Mouse (Mus musculus): ENCODE data around the gene Cox8b.
"Not testable (repeated sequence)": the region's sequence is repeated elsewhere in the genome, so short reads cannot be mapped to it uniquely, and the experiment has no call there.

Gene Cox8b

GRCm38 (mm10) chr7:140902036-140902875, 2.0 kb upstream of the Cox8b start:
- Histone ChIP-seq H3K27me3 (ENCODE audit: control insufficient read depth, insufficient read depth, low read length, poor library complexity, severe bottlenecking) (no peaks in the 10 kb centered on the region), H3K36me3 (ENCODE audit: control insufficient read depth, insufficient read depth, low read length, poor library complexity, severe bottlenecking) (peaks cover 2% of the 10 kb centered on the region; the same call in 1 of the 2 replicates)
- DNase-seq (ENCODE audit: low read depth, low spot score), result no peak

- Histone ChIP-seq H3K27me3 (ENCODE audit: control insufficient read depth, insufficient read depth, low read length, poor library complexity, severe bottlenecking) (no peaks in the 10 kb centered on the region), H3K36me3 (ENCODE audit: control insufficient read depth, insufficient read depth, low read length, poor library complexity, severe bottlenecking) (peaks cover 4% of the 10 kb centered on the region; the same call in 1 of the 2 replicates)
- no peak for DNase-seq (ENCODE audit: low read depth, low spot score)
Observed at GRCm38 (mm10) chr7:140899121-140899520, 1.1 kb downstream of the Cox8b start.

GRCm38 (mm10) chr7:140897863-140898262, 2.4 kb downstream of the Cox8b start:
- DNase-seq (ENCODE audit: low read depth, low spot score), result no peak
- Histone ChIP-seq H3K36me3 (ENCODE audit: control insufficient read depth, insufficient read depth, low read length, poor library complexity, severe bottlenecking) (peaks cover 4% of the 10 kb centered on the region; the same call in 1 of the 2 replicates), H3K27me3 (ENCODE audit: control insufficient read depth, insufficient read depth, low read length, poor library complexity, severe bottlenecking) (no peaks in the 10 kb centered on the region)

- no peaks in the 10 kb centered on the region for H3K27me3 ChIP-seq (ENCODE audit: control insufficient read depth, insufficient read depth, low read length, poor library complexity, severe bottlenecking)
- no peak for DNase-seq (ENCODE audit: low read depth, low spot score)
- H3K36me3 ChIP-seq (ENCODE audit: control insufficient read depth, insufficient read depth, low read length, poor library complexity, severe bottlenecking), result peaks cover 7% of the 10 kb centered on the region
Observed at GRCm38 (mm10) chr7:140894611-140895010, 5.6 kb downstream of the Cox8b start.

GRCm38 (mm10) chr7:140894031-140894430, 6.2 kb downstream of the Cox8b start:
- DNase-seq (ENCODE audit: low read depth, low spot score), result no peak
- peaks cover 8% of the 10 kb centered on the region for H3K36me3 ChIP-seq (ENCODE audit: control insufficient read depth, insufficient read depth, low read length, poor library complexity, severe bottlenecking)
- H3K27me3 ChIP-seq (ENCODE audit: control insufficient read depth, insufficient read depth, low read length, poor library complexity, severe bottlenecking), result no peaks in the 10 kb centered on the region

- not testable (repeated sequence) for DNase-seq (ENCODE audit: low read depth, low spot score); H3K36me3 ChIP-seq (ENCODE audit: control insufficient read depth, insufficient read depth, low read length, poor library complexity, severe bottlenecking); H3K27me3 ChIP-seq (ENCODE audit: control insufficient read depth, insufficient read depth, low read length, poor library complexity, severe bottlenecking)
Observed at GRCm38 (mm10) chr7:140890636-140891035, 9.6 kb downstream of the Cox8b start.

- no peaks in the 10 kb centered on the region for H3K36me3 ChIP-seq (ENCODE audit: control insufficient read depth, insufficient read depth, low read length, poor library complexity, severe bottlenecking)
- H3K27me3 ChIP-seq (ENCODE audit: control insufficient read depth, insufficient read depth, low read length, poor library complexity, severe bottlenecking), result no peaks in the 10 kb centered on the region
- DNase-seq (ENCODE audit: low read depth, low spot score), result no peak
Observed at GRCm38 (mm10) chr7:140882469-140882803, 17.8 kb downstream of the Cox8b start.

- peak; percentile 95 for DNase-seq (ENCODE audit: low read depth, low spot score)
- Histone ChIP-seq H3K36me3 (ENCODE audit: control insufficient read depth, insufficient read depth, low read length, poor library complexity, severe bottlenecking) (no peaks in the 10 kb centered on the region), H3K27me3 (ENCODE audit: control insufficient read depth, insufficient read depth, low read length, poor library complexity, severe bottlenecking) (no peaks in the 10 kb centered on the region)
Observed at GRCm38 (mm10) chr7:140881696-140882468, 18.4 kb downstream of the Cox8b start, which contains the start of the genes Psmd13 and Sirt3. Psmd13 (plus strand) TSS chr7:140881968. Sirt3 (minus strand) TSS chr7:140882309.

- Histone ChIP-seq H3K27me3 (ENCODE audit: control insufficient read depth, insufficient read depth, low read length, poor library complexity, severe bottlenecking) (no peaks in the 10 kb centered on the region), H3K36me3 (ENCODE audit: control insufficient read depth, insufficient read depth, low read length, poor library complexity, severe bottlenecking) (no peaks in the 10 kb centered on the region)
- peak; percentile 14 for DNase-seq (ENCODE audit: low read depth, low spot score)
Observed at GRCm38 (mm10) chr7:140880865-140881515, 19.3 kb downstream of the Cox8b start.

- Histone ChIP-seq H3K36me3 (ENCODE audit: control insufficient read depth, insufficient read depth, low read length, poor library complexity, severe bottlenecking) (no peaks in the 10 kb centered on the region), H3K27me3 (ENCODE audit: control insufficient read depth, insufficient read depth, low read length, poor library complexity, severe bottlenecking) (no peaks in the 10 kb centered on the region)
- DNase-seq (ENCODE audit: low read depth, low spot score), result no peak
Observed at GRCm38 (mm10) chr7:140880419-140880818, 19.8 kb downstream of the Cox8b start.

- no peaks in the 10 kb centered on the region for H3K27me3 ChIP-seq (ENCODE audit: control insufficient read depth, insufficient read depth, low read length, poor library complexity, severe bottlenecking)
- DNase-seq (ENCODE audit: low read depth, low spot score), result peak; percentile 39
- no peaks in the 10 kb centered on the region; the same call in 1 of the 2 replicates for H3K36me3 ChIP-seq (ENCODE audit: control insufficient read depth, insufficient read depth, low read length, poor library complexity, severe bottlenecking)
Observed at GRCm38 (mm10) chr7:140879355-140879754, 20.9 kb downstream of the Cox8b start.

GRCm38 (mm10) chr7:140877364-140877763, 22.9 kb downstream of the Cox8b start:
- peak; percentile 61 for DNase-seq (ENCODE audit: low read depth, low spot score)
- Histone ChIP-seq H3K27me3 (ENCODE audit: control insufficient read depth, insufficient read depth, low read length, poor library complexity, severe bottlenecking) (no peaks in the 10 kb centered on the region), H3K36me3 (ENCODE audit: control insufficient read depth, insufficient read depth, low read length, poor library complexity, severe bottlenecking) (no peaks in the 10 kb centered on the region; the same call in 1 of the 2 replicates)

- no peaks in the 10 kb centered on the region; the same call in 1 of the 2 replicates for H3K36me3 ChIP-seq (ENCODE audit: control insufficient read depth, insufficient read depth, low read length, poor library complexity, severe bottlenecking)
- peak; percentile 13 for DNase-seq (ENCODE audit: low read depth, low spot score)
- no peaks in the 10 kb centered on the region for H3K27me3 ChIP-seq (ENCODE audit: control insufficient read depth, insufficient read depth, low read length, poor library complexity, severe bottlenecking)
Observed at GRCm38 (mm10) chr7:140874224-140874623, 26.0 kb downstream of the Cox8b start.

GRCm38 (mm10) chr7:140864761-140865160, 35.5 kb downstream of the Cox8b start:
- H3K36me3 ChIP-seq (ENCODE audit: control insufficient read depth, insufficient read depth, low read length, poor library complexity, severe bottlenecking), result peaks cover 11% of the 10 kb centered on the region
- no peaks in the 10 kb centered on the region for H3K27me3 ChIP-seq (ENCODE audit: control insufficient read depth, insufficient read depth, low read length, poor library complexity, severe bottlenecking)
- DNase-seq (ENCODE audit: low read depth, low spot score), result no peak
